Mouse (Mus musculus) neural tube, embryonic 15.5 days (tissue): ENCODE results near the gene Tbc1d4. TPM values are rescaled to one million over a fixed set of nuclear protein-coding genes. Genes with fewer than 3 reads are reported as not detected.
"Not testable (repeated sequence)": the region's sequence is repeated elsewhere in the genome, so short reads cannot be mapped to it uniquely, and the experiment has no call there.

Experiments used
- ATAC-seq: fragments of 200-750 bp; cut with Nextera tagmentation; 2 replicates; pipeline ENCODE4 v1.8.0; 2017; ENCODE audit warnings: mild to moderate bottlenecking, moderate TSS enrichment, moderate library complexity; ENCODE audit not compliant: low FRiP score
- H3K27ac ChIP-seq: fragments of 300-500 bp; sonication (generic); replicated peaks from 2 replicates; pipeline ENCODE4 v1.5.1; 2015; ENCODE audit warnings: mild to moderate bottlenecking, inconsistent platforms
- H3K27me3 ChIP-seq: fragments of 300-500 bp; sonication (generic); replicated peaks from 2 replicates; pipeline ENCODE4 v1.6.1; 2015; ENCODE audit warnings: inconsistent platforms
- H3K36me3 ChIP-seq: fragments of 300-500 bp; sonication (generic); 2 replicates; pipeline ENCODE4 v1.6.1; 2015; ENCODE audit warnings: inconsistent platforms
- H3K4me1 ChIP-seq: fragments of 300-500 bp; sonication (generic); 2 replicates; pipeline ENCODE4 v1.6.1; 2015; ENCODE audit warnings: inconsistent platforms
- H3K4me2 ChIP-seq: fragments of 300-500 bp; sonication (generic); 2 replicates; pipeline ENCODE4 v1.6.1; 2015; ENCODE audit warnings: inconsistent platforms, mild to moderate bottlenecking, moderate library complexity
- H3K4me3 ChIP-seq: fragments of 300-500 bp; sonication (generic); replicated peaks from 2 replicates; pipeline ENCODE4 v1.5.1; 2015; ENCODE audit warnings: mild to moderate bottlenecking, inconsistent platforms
- H3K9ac ChIP-seq: fragments of 300-500 bp; sonication (generic); replicated peaks from 2 replicates; pipeline ENCODE4 v1.6.1; 2015; ENCODE audit warnings: mild to moderate bottlenecking, inconsistent platforms
- H3K9me3 ChIP-seq: fragments of 300-500 bp; sonication (generic); replicated peaks from 2 replicates; pipeline ENCODE4 v1.6.1; 2016; ENCODE audit warnings: inconsistent platforms
- WGBS: fragments of 180-500 bp; shearing (Covaris S2); methylation state at CpG from one replicate; pipeline ENCODE4 v1.1.7; 2015; ENCODE audit warnings: mixed read lengths; 5-methylcytosine and 5-hydroxymethylcytosine counted together
- polyA plus RNA-seq: library from polyadenylated mRNA; unstranded; fragments of >200 nt; fragmentation: Nextera tagmentation; extraction: Ambion mirVana; gene quantifications from 2 replicates; pipeline ENCODE4 v1.2.1, GENCODE M21; 2015

The Tbc1d4 gene
- polyA plus RNA-seq, 1 experiment from 2014 or later = 8.4 TPM

GRCm38 (mm10) chr14:101593340-101593739 is 15.7 kb downstream of the Tbc1d4 start:
- H3K9ac ChIP-seq = no peak overlapping the region
- H3K4me2 ChIP-seq = no peak overlapping the region
- WGBS = 83% methylated on average over 7 of the region's 7 CpGs
- H3K4me3 ChIP-seq = no peak overlapping the region
- H3K9me3 ChIP-seq = no peaks in the 10 kb centered on the region
- no peaks in the 10 kb centered on the region for H3K4me1 ChIP-seq
- no peak overlapping the region for H3K27ac ChIP-seq
- H3K27me3 ChIP-seq = no peaks in the 10 kb centered on the region
- no peaks in the 10 kb centered on the region for H3K36me3 ChIP-seq
- no peak for ATAC-seq

DNA sequence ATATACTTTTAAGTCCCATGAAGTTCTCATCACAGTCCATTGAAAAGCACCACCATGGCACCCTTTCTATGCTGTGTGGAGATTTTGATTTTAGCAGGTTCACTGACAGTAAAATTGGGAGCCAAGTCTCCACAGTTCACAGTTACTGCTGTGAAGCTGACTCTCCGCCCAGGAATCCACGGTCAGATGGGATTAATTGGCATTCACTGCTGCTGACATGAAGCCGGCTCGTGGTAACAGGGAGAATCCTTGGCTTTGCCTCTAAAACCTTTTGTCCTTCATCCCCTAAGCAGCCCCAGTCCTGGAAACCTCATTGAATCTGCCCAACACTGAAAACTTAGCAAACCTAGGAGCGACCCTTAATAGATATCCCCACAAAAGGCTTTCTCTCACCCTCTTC is 17.9 kb downstream of the Tbc1d4 start:
- WGBS = 81% methylated on average over 5 of the region's 5 CpGs
- no peaks in the 10 kb centered on the region for H3K9me3 ChIP-seq
- no peaks in the 10 kb centered on the region for H3K36me3 ChIP-seq
- no peaks in the 10 kb centered on the region for H3K27me3 ChIP-seq
- no peak overlapping the region for H3K27ac ChIP-seq
- no peak overlapping the region for H3K4me3 ChIP-seq
- H3K4me2 ChIP-seq = no peak overlapping the region
- H3K4me1 ChIP-seq = no peaks in the 10 kb centered on the region
- H3K9ac ChIP-seq = no peak overlapping the region
- ATAC-seq = no peak

GRCm38 (mm10) chr14:101588209-101588991 is 20.6 kb downstream of the Tbc1d4 start:
- not testable (repeated sequence) for H3K27me3 ChIP-seq, H3K9ac ChIP-seq, H3K27ac ChIP-seq, H3K4me2 ChIP-seq, ATAC-seq, H3K4me3 ChIP-seq, H3K36me3 ChIP-seq, H3K4me1 ChIP-seq, H3K9me3 ChIP-seq
- WGBS = 91% methylated on average over 2 of the region's 4 CpGs

- not testable (repeated sequence) for H3K4me2 ChIP-seq, ATAC-seq
- 56% methylated on average over 4 of the region's 6 CpGs for WGBS
Measured at GRCm38 (mm10) chr14:101587366-101588040, 21.5 kb downstream of the Tbc1d4 start.

GRCm38 (mm10) chr14:101586096-101586495 is 22.9 kb downstream of the Tbc1d4 start:
- Histone ChIP-seq H3K36me3 (no peaks in the 10 kb centered on the region), H3K4me2 (no peak overlapping the region), H3K9me3 (no peaks in the 10 kb centered on the region), H3K4me3 (no peak overlapping the region), H3K9ac (no peak overlapping the region), H3K4me1 (no peaks in the 10 kb centered on the region), H3K27me3 (no peaks in the 10 kb centered on the region), H3K27ac (no peak overlapping the region)
- WGBS = 79% methylated on average over 7 of the region's 7 CpGs
- ATAC-seq = no peak

More at GRCm38 (mm10) chr14:101587366-101588040, 21.5 kb downstream of the Tbc1d4 start:
- H3K36me3 ChIP-seq, H3K4me3 ChIP-seq, H3K27me3 ChIP-seq, H3K9ac ChIP-seq, H3K4me1 ChIP-seq, H3K9me3 ChIP-seq, H3K27ac ChIP-seq: not testable (repeated sequence)

DNA sequence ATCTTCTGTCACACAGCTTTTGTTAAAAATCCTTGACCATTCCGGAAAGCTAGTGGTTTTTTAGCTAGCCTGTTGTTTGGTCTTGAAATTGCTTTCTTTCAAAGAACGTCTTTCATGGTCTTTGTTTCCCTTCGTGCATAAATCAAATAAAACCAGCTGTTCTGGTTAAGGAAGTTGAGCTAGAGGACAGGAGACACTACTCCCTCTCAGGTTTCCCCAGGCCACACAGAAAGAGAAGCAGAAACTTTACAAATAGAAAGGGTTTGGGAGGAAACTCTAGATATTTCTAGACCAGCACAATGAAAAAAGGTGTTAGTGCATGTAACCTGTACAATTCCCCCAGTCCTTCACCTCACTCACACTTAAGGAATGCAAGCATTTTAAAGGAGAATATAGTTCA is 33.3 kb downstream of the Tbc1d4 start:
- no peaks in the 10 kb centered on the region for H3K27me3 ChIP-seq
- H3K36me3 ChIP-seq = no peaks in the 10 kb centered on the region
- no peak overlapping the region for H3K4me2 ChIP-seq
- H3K4me3 ChIP-seq = no peak overlapping the region
- WGBS = 13% methylated on average over 3 of the region's 3 CpGs
- H3K9me3 ChIP-seq = no peaks in the 10 kb centered on the region
- H3K4me1 ChIP-seq = no peaks in the 10 kb centered on the region
- H3K9ac ChIP-seq = no peak overlapping the region
- no peak overlapping the region for H3K27ac ChIP-seq
- no peak for ATAC-seq

- Histone ChIP-seq H3K9ac (no peak overlapping the region), H3K36me3 (no peaks in the 10 kb centered on the region), H3K27ac (no peak overlapping the region), H3K4me1 (no peaks in the 10 kb centered on the region), H3K27me3 (no peaks in the 10 kb centered on the region), H3K9me3 (no peaks in the 10 kb centered on the region), H3K4me2 (no peak overlapping the region), H3K4me3 (no peak overlapping the region)
- WGBS = 100% methylated on average over 1 of the region's 1 CpGs
- ATAC-seq = no peak
Measured at GRCm38 (mm10) chr14:101574536-101574935, 34.5 kb downstream of the Tbc1d4 start.

GRCm38 (mm10) chr14:101573107-101573614 is 35.8 kb downstream of the Tbc1d4 start:
- no peak overlapping the region for H3K4me3 ChIP-seq
- H3K4me1 ChIP-seq = no peaks in the 10 kb centered on the region
- H3K27me3 ChIP-seq = no peaks in the 10 kb centered on the region
- H3K9me3 ChIP-seq = no peaks in the 10 kb centered on the region
- H3K36me3 ChIP-seq = no peaks in the 10 kb centered on the region
- ATAC-seq = no peak
- no peak overlapping the region for H3K9ac ChIP-seq
- no peak overlapping the region for H3K4me2 ChIP-seq
- H3K27ac ChIP-seq = no peak overlapping the region
- 85% methylated on average over 7 of the region's 7 CpGs for WGBS

DNA sequence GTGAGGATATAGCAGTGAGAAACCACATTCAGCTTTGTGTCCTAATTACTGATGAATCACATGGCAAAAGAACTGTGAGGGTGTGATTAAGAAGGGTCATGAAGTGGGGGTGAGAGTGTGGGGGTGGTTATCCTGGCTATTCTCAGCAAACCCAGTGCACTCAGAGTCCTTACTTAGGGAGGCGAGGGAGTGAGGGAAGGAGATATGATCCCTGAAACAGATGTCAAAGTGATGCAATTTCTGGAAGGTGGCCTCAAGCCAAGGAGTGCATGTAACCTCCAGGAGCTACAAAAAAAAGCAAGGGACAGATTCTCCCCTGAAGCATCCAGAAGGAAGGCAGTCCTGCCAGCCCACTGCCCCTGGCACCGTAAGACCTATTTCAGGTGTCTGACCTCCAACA is 40.2 kb downstream of the Tbc1d4 start:
- H3K27me3 ChIP-seq = no peaks in the 10 kb centered on the region
- no peaks in the 10 kb centered on the region for H3K36me3 ChIP-seq
- H3K4me1 ChIP-seq = no peaks in the 10 kb centered on the region
- 85% methylated on average over 2 of the region's 2 CpGs for WGBS
- H3K9me3 ChIP-seq = no peaks in the 10 kb centered on the region
- no peak overlapping the region for H3K4me2 ChIP-seq
- no peak overlapping the region for H3K9ac ChIP-seq
- no peak for ATAC-seq
- H3K27ac ChIP-seq = no peak overlapping the region
- H3K4me3 ChIP-seq = no peak overlapping the region

GRCm38 (mm10) chr14:101566717-101567116 is 42.3 kb downstream of the Tbc1d4 start:
- H3K27ac ChIP-seq = no peak overlapping the region
- H3K4me1 ChIP-seq = no peaks in the 10 kb centered on the region
- ATAC-seq = no peak
- no peak overlapping the region for H3K4me3 ChIP-seq
- no peaks in the 10 kb centered on the region for H3K27me3 ChIP-seq
- H3K36me3 ChIP-seq = no peaks in the 10 kb centered on the region
- H3K4me2 ChIP-seq = no peak overlapping the region
- H3K9ac ChIP-seq = no peak overlapping the region
- WGBS = 87% methylated on average over 2 of the region's 2 CpGs
- no peaks in the 10 kb centered on the region for H3K9me3 ChIP-seq

GRCm38 (mm10) chr14:101565661-101566060 is 43.3 kb downstream of the Tbc1d4 start:
- Histone ChIP-seq H3K4me2 (no peak overlapping the region), H3K9me3 (no peaks in the 10 kb centered on the region), H3K4me3 (no peak overlapping the region), H3K4me1 (0 out of 2 replicates have a peak, but pooled peaks cover 5% of the 10 kb centered on the region), H3K36me3 (no peaks in the 10 kb centered on the region), H3K9ac (no peak overlapping the region), H3K27ac (no peak overlapping the region), H3K27me3 (no peaks in the 10 kb centered on the region)
- 57% methylated on average over 3 of the region's 3 CpGs for WGBS
- no peak for ATAC-seq

DNA sequence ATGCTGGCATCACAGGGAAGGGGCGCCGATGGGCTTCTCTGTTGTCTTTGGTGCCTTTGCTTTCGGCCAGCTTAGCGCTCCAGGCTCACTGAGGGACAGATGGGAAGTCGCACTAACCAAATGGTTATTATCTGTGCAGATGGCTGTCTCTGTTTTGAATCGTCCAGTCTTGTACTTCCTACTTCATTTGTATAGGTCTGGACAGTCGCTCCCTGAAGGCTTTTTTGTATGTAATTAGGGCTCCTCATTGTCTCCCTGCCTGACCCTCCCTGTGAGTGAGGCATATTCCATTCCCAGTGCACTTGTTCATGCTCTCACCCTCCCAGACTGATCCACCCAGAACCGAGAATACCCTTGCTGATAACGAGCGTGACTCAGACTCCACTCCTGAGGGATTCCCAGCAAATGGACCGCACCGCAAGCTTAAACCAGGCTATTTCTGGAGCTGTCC is 47.7 kb downstream of the Tbc1d4 start:
- Histone ChIP-seq H3K9me3 (no peaks in the 10 kb centered on the region), H3K4me3 (no peak overlapping the region), H3K9ac (no peak overlapping the region), H3K36me3 (no peaks in the 10 kb centered on the region), H3K27ac (no peak overlapping the region), H3K4me2 (peak overlapping the region; percentile 28), H3K4me1 (0 out of 2 replicates have a peak, but pooled peaks cover 5% of the 10 kb centered on the region), H3K27me3 (no peaks in the 10 kb centered on the region)
- WGBS = 43% methylated on average over 12 of the region's 12 CpGs
- ATAC-seq = no peak
